Mouse (Mus musculus) CH12.LX (cell line): ENCODE results near the gene Slc4a1. TPM values are rescaled to one million over a fixed set of nuclear protein-coding genes. Genes with fewer than 3 reads are reported as not detected.

ENCODE experiments used
- DNase-seq: peaks from one replicate; pipeline ENCODE4 v3.0.0-alpha.2; 2013; ENCODE audit errors: extremely low read depth
- H3K27ac ChIP-seq: 2 replicates; pipeline ENCODE4 v1.5.1; 2012; ENCODE audit warnings: low read depth, mild to moderate bottlenecking, control low read depth, moderate library complexity; ENCODE audit not compliant: insufficient read depth
- H3K27me3 ChIP-seq: replicated peaks from 2 replicates; pipeline ENCODE3; 2012; ENCODE audit warnings: inconsistent platforms
- H3K36me3 ChIP-seq, 2 experiments: replicated peaks in 1 of 2; 2 replicates each; pipeline versions ENCODE3 to v1.6.1; 2012; ENCODE audit warnings: inconsistent platforms in 1 of 2, low read length in 1 of 2, mild to moderate bottlenecking in 1 of 2, mixed read lengths in 1 of 2, moderate library complexity in 1 of 2; ENCODE audit not compliant: control insufficient read depth in 1 of 2, insufficient read depth in 1 of 2
- H3K4me1 ChIP-seq, 2 experiments: 2 replicates each; pipeline ENCODE4 v1.6.1; 2012; ENCODE audit warnings: inconsistent platforms in 1 of 2, moderate library complexity in 1 of 2; ENCODE audit not compliant: insufficient read depth in 2 of 2, control insufficient read depth in 1 of 2
- H3K4me2 ChIP-seq: 2 replicates; pipeline ENCODE4 v1.6.1; 2012; ENCODE audit warnings: low read depth, mild to moderate bottlenecking, control low read depth; ENCODE audit not compliant: poor library complexity, insufficient read depth, severe bottlenecking
- H3K4me3 ChIP-seq, 3 experiments: fragments of 150-350 bp in 1 of 3; sonication (generic) in 1 of 3; replicated peaks in 1 of 3; 2 replicates each; pipeline versions ENCODE3 to v1.5.1; 2011 to 2012; ENCODE audit warnings: low read depth in 2 of 3, low read length in 2 of 3, mild to moderate bottlenecking in 2 of 3, moderate library complexity in 2 of 3, control low read depth in 1 of 3, improper control_type of control experiment in 1 of 3, inconsistent platforms in 1 of 3, mixed read lengths in 1 of 3; ENCODE audit not compliant: poor library complexity in 1 of 3
- H3K79me2 ChIP-seq: replicated peaks from 2 replicates; pipeline ENCODE4 v1.6.1; 2012; ENCODE audit warnings: mild to moderate bottlenecking, moderate library complexity; ENCODE audit not compliant: control insufficient read depth, poor library complexity, insufficient read depth, severe bottlenecking; ENCODE audit errors: extremely low read depth
- H3K9ac ChIP-seq: 2 replicates; pipeline ENCODE4 v1.6.1; 2012; ENCODE audit warnings: low read depth, mild to moderate bottlenecking, control low read depth, moderate library complexity; ENCODE audit not compliant: insufficient read depth
- H3K9me3 ChIP-seq: replicated peaks from 2 replicates; pipeline ENCODE3; 2012; ENCODE audit warnings: low read length, inconsistent platforms, mixed read lengths
- CHD1 ChIP-seq: IDR thresholded peaks from 2 replicates; pipeline ENCODE4 v1.6.1; 2012; ENCODE audit warnings: low read depth, low read length, improper control_type of control experiment, inconsistent platforms
- CHD2 ChIP-seq: IDR thresholded peaks from 2 replicates; pipeline ENCODE4 v1.6.1; 2011; ENCODE audit warnings: low read length, improper control_type of control experiment
- CTCF ChIP-seq, 2 experiments: IDR thresholded peaks in 1 of 2; conservative IDR thresholded peaks in 1 of 2; 2 replicates each; pipeline ENCODE4 v1.5.1; 2011 to 2012; ENCODE audit warnings: low read depth in 2 of 2, low read length in 2 of 2, improper control_type of control experiment in 1 of 2, inconsistent platforms in 1 of 2, mild to moderate bottlenecking in 1 of 2, moderate library complexity in 1 of 2
- E2F4 ChIP-seq: IDR thresholded peaks from 2 replicates; pipeline ENCODE4 v1.6.1; 2011; ENCODE audit warnings: low read depth, low read length, improper control_type of control experiment; ENCODE audit not compliant: insufficient replicate concordance
- HCFC1 ChIP-seq: IDR thresholded peaks from 2 replicates; pipeline ENCODE4 v1.6.1; 2012; ENCODE audit warnings: low read depth, mild to moderate bottlenecking, inconsistent platforms, low read length, improper control_type of control experiment
- IRF4 ChIP-seq: IDR thresholded peaks from 2 replicates; pipeline ENCODE4 v1.6.1; 2014; ENCODE audit warnings: low read depth, mild to moderate bottlenecking, inconsistent platforms, low read length, improper control_type of control experiment
- JUN ChIP-seq: IDR thresholded peaks from 2 replicates; pipeline ENCODE4 v1.6.1; 2011; ENCODE audit warnings: low read depth, mild to moderate bottlenecking, low read length, improper control_type of control experiment, moderate library complexity; ENCODE audit not compliant: insufficient read depth
- JUND ChIP-seq: conservative IDR thresholded peaks from 2 replicates; pipeline ENCODE4 v1.6.1; 2011; ENCODE audit warnings: low read depth, low read length, improper control_type of control experiment
- MAFK ChIP-seq: IDR thresholded peaks from 2 replicates; pipeline ENCODE4 v1.6.1; 2011; ENCODE audit warnings: low read length, improper control_type of control experiment; ENCODE audit not compliant: insufficient replicate concordance
- MAX ChIP-seq: IDR thresholded peaks from 2 replicates; pipeline ENCODE4 v1.6.1; 2011; ENCODE audit warnings: low read length, improper control_type of control experiment
- MEF2A ChIP-seq: IDR thresholded peaks from 2 replicates; pipeline ENCODE4 v1.6.1; 2014; ENCODE audit warnings: low read depth, mild to moderate bottlenecking, inconsistent platforms, low read length, improper control_type of control experiment, borderline replicate concordance
- POLR2A ChIP-seq: IDR thresholded peaks from 2 replicates; pipeline ENCODE4 v1.6.1; 2011; ENCODE audit warnings: low read depth, mild to moderate bottlenecking, improper control_type of control experiment, low read length
- POLR2AphosphoS2 ChIP-seq: IDR thresholded peaks from 2 replicates; pipeline ENCODE4 v1.6.1; 2011; ENCODE audit warnings: low read depth, low read length, improper control_type of control experiment
- RAD21 ChIP-seq: IDR thresholded peaks from 2 replicates; pipeline ENCODE4 v1.6.1; 2011; ENCODE audit warnings: low read depth, mild to moderate bottlenecking, low read length, improper control_type of control experiment, moderate library complexity
- RCOR1 ChIP-seq: conservative IDR thresholded peaks from 2 replicates; pipeline ENCODE4 v1.6.1; 2012; ENCODE audit warnings: low read depth, mild to moderate bottlenecking, inconsistent platforms, low read length, improper control_type of control experiment
- SIN3A ChIP-seq: IDR thresholded peaks from 2 replicates; pipeline ENCODE4 v1.6.1; 2012; ENCODE audit warnings: low read length, improper control_type of control experiment, inconsistent platforms
- SMC3 ChIP-seq: IDR thresholded peaks from 2 replicates; pipeline ENCODE4 v1.6.1; 2011; ENCODE audit warnings: low read depth, low read length, improper control_type of control experiment
- TBP ChIP-seq: conservative IDR thresholded peaks from 2 replicates; pipeline ENCODE4 v1.6.1; 2011; ENCODE audit warnings: low read depth, low read length, improper control_type of control experiment
- ZC3H11A ChIP-seq: IDR thresholded peaks from 2 replicates; pipeline ENCODE4 v1.6.1; 2012; ENCODE audit warnings: low read depth, mild to moderate bottlenecking, inconsistent platforms, low read length, improper control_type of control experiment
- ZMIZ1 ChIP-seq: IDR thresholded peaks from 2 replicates; pipeline ENCODE4 v1.6.1; 2012; ENCODE audit warnings: low read depth, mild to moderate bottlenecking, inconsistent platforms, low read length, improper control_type of control experiment
- ZNF384 ChIP-seq: IDR thresholded peaks from 2 replicates; pipeline ENCODE4 v1.6.1; 2012; ENCODE audit warnings: low read depth, low read length, improper control_type of control experiment, inconsistent platforms
- dilution Hi-C: fragments of 300-500 bp; cut with MboI; formaldehyde crosslinking; loops from 2 replicates; pipeline ENCODE4 v1.14.3; 2020; ENCODE audit warnings: low sequenced_read_pairs; ENCODE audit not compliant: extremely low pct_unique_long_range_greater_than_20kb, extremely low pct_ligation_motif_present
- in situ Hi-C: fragments of 300-500 bp; cut with MboI; formaldehyde crosslinking; loops from 3 replicates; pipeline ENCODE4 v1.14.3; 2019; ENCODE audit warnings: low sequenced_read_pairs, low pct_ligation_motif_present, low pct_unique_long_range_greater_than_20kb, mixed read lengths
- polyA plus RNA-seq: library from polyadenylated mRNA; unstranded; fragments of >175 nt; gene quantifications from 2 replicates; pipeline ENCODE4 v1.2.1, GENCODE M21; 2012; ENCODE audit warnings: low read depth; ENCODE audit not compliant: insufficient read length
- total RNA-seq, 2 experiments: library from RNA; depleted of rRNA; stranded (reverse); fragments of 300-350 nt in 1 of 2; fragments of >200 nt in 1 of 2; gene quantifications; 2 replicates each; pipeline ENCODE4 v1.2.3; 2012 to 2014

The Slc4a1 gene
- total and polyA plus RNA-seq, 3 experiments = 0.08 TPM; not detected in 2

DNA sequence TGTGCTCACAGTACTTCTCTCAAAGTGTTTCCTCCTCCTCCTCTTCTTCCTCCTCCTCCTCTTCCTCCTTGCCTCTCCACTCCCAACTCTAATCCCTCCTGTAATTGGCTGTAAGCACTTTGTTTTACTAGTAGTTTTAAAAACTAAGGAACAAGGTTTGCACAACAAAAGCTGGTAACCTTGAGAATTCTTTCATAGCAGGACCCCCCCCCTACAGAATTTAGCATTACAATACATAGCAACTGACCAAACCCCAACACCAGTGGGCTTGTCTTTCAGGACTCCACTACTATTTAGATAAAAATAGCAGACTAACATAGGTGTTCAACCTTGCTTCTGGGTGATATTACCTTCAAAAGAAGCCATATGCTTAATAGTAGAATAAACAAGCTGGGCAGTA, 36.5 kb downstream of the Slc4a1 start:
- H3K4me2 ChIP-seq = no peak overlapping the region
- in situ Hi-C loops = no loop called here
- dilution Hi-C loops = no loop called here
- no peaks in the 10 kb centered on the region for H3K79me2 ChIP-seq
- TF ChIP-seq POLR2A (no peak), MAX (no peak), MEF2A (no peak), JUND (no peak), POLR2AphosphoS2 (no peak), RAD21 (no peak), CHD1 (no peak), SIN3A (no peak), IRF4 (no peak), JUN (no peak), HCFC1 (no peak), ZC3H11A (no peak), SMC3 (no peak), MAFK (no peak), ZMIZ1 (no peak), CHD2 (no peak), E2F4 (no peak), CTCF (conservative IDR thresholded peaks at IDR 0.05 in 1 of 2, IDR thresholded peaks at IDR 0.05 in 1 of 2; ENCODE audit: low read depth in 2 of 2, low read length in 2 of 2) (no peak), RCOR1 (no peak)
- peaks cover 7% of the 10 kb centered on the region for H3K9me3 ChIP-seq
- peaks cover 49% of the 10 kb centered on the region for H3K27me3 ChIP-seq
- DNase-seq = no peak
- H3K4me1 ChIP-seq = no peaks in the 10 kb centered on the region
- no peak overlapping the region for H3K27ac ChIP-seq
- H3K36me3 ChIP-seq = no peaks in the 10 kb centered on the region
- no peak overlapping the region for H3K4me3 ChIP-seq
- no peak overlapping the region for H3K9ac ChIP-seq

GRCm38 (mm10) chr11:102327839-102328238, 38.2 kb downstream of the Slc4a1 start:
- Histone ChIP-seq H3K9ac (no peak overlapping the region), H3K4me2 (no peak overlapping the region), H3K36me3 (no peaks in the 10 kb centered on the region), H3K9me3 (peaks cover 2% of the 10 kb centered on the region), H3K27me3 (peaks cover 47% of the 10 kb centered on the region), H3K4me1 (no peaks in the 10 kb centered on the region), H3K27ac (no peak overlapping the region), H3K79me2 (no peaks in the 10 kb centered on the region), H3K4me3 (no peak overlapping the region)
- TF ChIP-seq TBP (no peak), CTCF (conservative IDR thresholded peaks at IDR 0.05 in 1 of 2, IDR thresholded peaks at IDR 0.05 in 1 of 2; ENCODE audit: low read depth in 2 of 2, low read length in 2 of 2) (no peak), ZNF384 (no peak)
- in situ Hi-C loops (no loop called here), dilution Hi-C loops (no loop called here)
- DNase-seq = no peak
